Mouse (Mus musculus) heart, embryonic 10.5 days (tissue): ENCODE results near the gene Pilra. TPM values are rescaled to one million over a fixed set of nuclear protein-coding genes. Genes with fewer than 3 reads are reported as not detected.

Experiments
- DNase-seq: peaks from one replicate; pipeline ENCODE4 v3.0.0-alpha.2; 2017; ENCODE audit warnings: low spot score
- H3K27ac ChIP-seq: fragments of 300-500 bp; sonication (generic); 2 replicates; pipeline ENCODE4 v1.5.1; 2016; ENCODE audit warnings: mild to moderate bottlenecking
- H3K27me3 ChIP-seq: fragments of 300-500 bp; sonication (generic); 2 replicates; pipeline ENCODE4 v1.6.1; 2016; ENCODE audit warnings: mild to moderate bottlenecking; ENCODE audit not compliant: poor library complexity, insufficient read depth, severe bottlenecking
- H3K36me3 ChIP-seq: fragments of 300-500 bp; sonication (generic); 2 replicates; pipeline ENCODE4 v1.6.1; 2016; ENCODE audit warnings: mild to moderate bottlenecking, moderate library complexity
- H3K4me1 ChIP-seq: fragments of 300-500 bp; sonication (generic); 2 replicates; pipeline ENCODE4 v1.6.1; 2016; ENCODE audit warnings: mild to moderate bottlenecking
- H3K4me3 ChIP-seq: fragments of 300-500 bp; sonication (generic); 2 replicates; pipeline ENCODE4 v1.5.1; 2016; ENCODE audit warnings: mild to moderate bottlenecking, moderate library complexity
- H3K9me3 ChIP-seq: fragments of 300-500 bp; sonication (generic); 2 replicates; pipeline ENCODE4 v1.6.1; 2016; ENCODE audit warnings: mild to moderate bottlenecking, moderate library complexity
- WGBS: fragments of 180-500 bp; shearing (Covaris S2); methylation state at CpG from one replicate; pipeline ENCODE4 v1.1.7; 2016; 5-methylcytosine and 5-hydroxymethylcytosine counted together
- polyA plus RNA-seq: library from polyadenylated mRNA; unstranded; fragments of >200 nt; fragmentation: Nextera tagmentation; extraction: Ambion mirVana; gene quantifications from 2 replicates; pipeline ENCODE4 v1.2.1, GENCODE M21; 2016

Gene Pilra
- polyA plus RNA-seq, 1 experiment from 2014 or later: 1.3 TPM

GRCm38 (mm10) chr5:137783901-137784540 lies 52.1 kb downstream of the Pilra start:
- no peak for DNase-seq
- Histone ChIP-seq H3K9me3 (no peaks in the 10 kb centered on the region), H3K4me1 (peaks cover 41% of the 10 kb centered on the region), H3K27ac (peak overlapping the region; percentile 98; the same call in 1 of the 2 replicates), H3K4me3 (peak overlapping the region; percentile 89), H3K36me3 (peaks cover 52% of the 10 kb centered on the region), H3K27me3 (peaks cover 4% of the 10 kb centered on the region; the same call in 1 of the 2 replicates)
- 74% methylated on average over 9 of the region's 9 CpGs for WGBS

GRCm38 (mm10) chr5:137782776-137783522 lies 53.1 kb downstream of the Pilra start:
- H3K27ac ChIP-seq: 0 out of 2 replicates have a peak overlapping the region, but pooled peaks have one; percentile 24
- H3K36me3 ChIP-seq: peaks cover 52% of the 10 kb centered on the region
- peaks cover 45% of the 10 kb centered on the region for H3K4me1 ChIP-seq
- DNase-seq: no peak
- H3K4me3 ChIP-seq: peak overlapping the region; percentile 89
- H3K9me3 ChIP-seq: no peaks in the 10 kb centered on the region
- no peaks in the 10 kb centered on the region for H3K27me3 ChIP-seq
- 83% methylated on average over 13 of the region's 13 CpGs for WGBS

GRCm38 (mm10) chr5:137781661-137782060 lies 54.4 kb downstream of the Pilra start:
- Histone ChIP-seq H3K4me1 (peaks cover 47% of the 10 kb centered on the region), H3K9me3 (no peaks in the 10 kb centered on the region), H3K36me3 (peaks cover 52% of the 10 kb centered on the region), H3K4me3 (no peak overlapping the region), H3K27me3 (no peaks in the 10 kb centered on the region), H3K27ac (no peak overlapping the region)
- DNase-seq: no peak
- 90% methylated on average over 7 of the region's 7 CpGs for WGBS

- Histone ChIP-seq H3K27me3 (no peaks in the 10 kb centered on the region), H3K4me3 (peak overlapping the region; percentile 83), H3K9me3 (no peaks in the 10 kb centered on the region), H3K4me1 (peaks cover 42% of the 10 kb centered on the region), H3K27ac (peak overlapping the region; percentile 93), H3K36me3 (peaks cover 43% of the 10 kb centered on the region)
- no peak for DNase-seq
- under 1% methylated on average over 82 of the region's 83 CpGs for WGBS
Observed at GRCm38 (mm10) chr5:137779053-137779933, 56.8 kb downstream of the Pilra start.

- DNase-seq: peak; percentile 98
- Histone ChIP-seq H3K9me3 (no peaks in the 10 kb centered on the region), H3K4me1 (peaks cover 36% of the 10 kb centered on the region), H3K27me3 (no peaks in the 10 kb centered on the region), H3K4me3 (peak within 1 kb of the TSS; percentile 83), H3K36me3 (peaks cover 37% of the 10 kb centered on the region), H3K27ac (peak within 1 kb of the TSS; percentile 93)
- WGBS: under 1% methylated on average over 31 of the region's 31 CpGs
Observed at GRCm38 (mm10) chr5:137778635-137779034, 57.4 kb downstream of the Pilra start, which contains the start of gene Ppp1r35. TSS of gene Ppp1r35 (plus strand) at chr5:137778849.

- Histone ChIP-seq H3K36me3 (peaks cover 24% of the 10 kb centered on the region), H3K27ac (no peak overlapping the region), H3K9me3 (no peaks in the 10 kb centered on the region), H3K4me3 (no peak overlapping the region), H3K4me1 (peaks cover 27% of the 10 kb centered on the region), H3K27me3 (no peaks in the 10 kb centered on the region)
- 83% methylated on average over 7 of the region's 7 CpGs for WGBS
- no peak for DNase-seq
Observed at GRCm38 (mm10) chr5:137777267-137777845, 58.7 kb downstream of the Pilra start.

GRCm38 (mm10) chr5:137776408-137776918 lies 59.6 kb downstream of the Pilra start:
- Histone ChIP-seq H3K36me3 (peaks cover 15% of the 10 kb centered on the region), H3K27ac (0 out of 2 replicates have a peak overlapping the region, but pooled peaks have one; percentile 0), H3K4me3 (no peak overlapping the region), H3K4me1 (peaks cover 22% of the 10 kb centered on the region), H3K9me3 (no peaks in the 10 kb centered on the region), H3K27me3 (no peaks in the 10 kb centered on the region)
- WGBS: 48% methylated on average over 5 of the region's 5 CpGs
- peak; percentile 74 for DNase-seq

GRCm38 (mm10) chr5:137775587-137776290 lies 60.3 kb downstream of the Pilra start:
- H3K27me3 ChIP-seq: no peaks in the 10 kb centered on the region
- no peaks in the 10 kb centered on the region for H3K9me3 ChIP-seq
- WGBS: 77% methylated on average over 2 of the region's 2 CpGs
- peaks cover 8% of the 10 kb centered on the region for H3K36me3 ChIP-seq
- no peak overlapping the region for H3K4me3 ChIP-seq
- H3K27ac ChIP-seq: no peak overlapping the region
- peak; percentile 58 for DNase-seq
- H3K4me1 ChIP-seq: peaks cover 22% of the 10 kb centered on the region

GRCm38 (mm10) chr5:137772755-137773154 lies 63.3 kb downstream of the Pilra start:
- H3K36me3 ChIP-seq: no peaks in the 10 kb centered on the region
- H3K27me3 ChIP-seq: no peaks in the 10 kb centered on the region
- H3K9me3 ChIP-seq: no peaks in the 10 kb centered on the region
- DNase-seq: no peak
- H3K4me3 ChIP-seq: no peak overlapping the region
- H3K27ac ChIP-seq: no peak overlapping the region
- H3K4me1 ChIP-seq: peaks cover 9% of the 10 kb centered on the region; the same call in 1 of the 2 replicates
